Mouse (Mus musculus) left cerebral cortex, adult 18-20 months (tissue): ENCODE data around the gene Acot7. TPM values are rescaled to one million over a fixed set of nuclear protein-coding genes. Genes with fewer than 3 reads are reported as not detected.
A peak's percentile ranks its signal among the peaks of the same experiment; 100 is the strongest.
"Not testable (repeated sequence)": the region's sequence is repeated elsewhere in the genome, so short reads cannot be mapped to it uniquely, and the experiment has no call there.

Source experiments
- DNase-seq, 2 experiments: peaks; one replicate each; pipeline ENCODE4 v3.0.0; 2021 to 2022; ENCODE audit warnings: low spot score in 2 of 2, mixed read lengths in 1 of 2
- total RNA-seq, 2 experiments: library from RNA; stranded (reverse); gene quantifications; 2 replicates each; pipeline ENCODE4 v1.2.3; 2021

Gene Acot7
- total RNA-seq, 2 experiments from 2014 or later, result 328 to 345 TPM

DNA sequence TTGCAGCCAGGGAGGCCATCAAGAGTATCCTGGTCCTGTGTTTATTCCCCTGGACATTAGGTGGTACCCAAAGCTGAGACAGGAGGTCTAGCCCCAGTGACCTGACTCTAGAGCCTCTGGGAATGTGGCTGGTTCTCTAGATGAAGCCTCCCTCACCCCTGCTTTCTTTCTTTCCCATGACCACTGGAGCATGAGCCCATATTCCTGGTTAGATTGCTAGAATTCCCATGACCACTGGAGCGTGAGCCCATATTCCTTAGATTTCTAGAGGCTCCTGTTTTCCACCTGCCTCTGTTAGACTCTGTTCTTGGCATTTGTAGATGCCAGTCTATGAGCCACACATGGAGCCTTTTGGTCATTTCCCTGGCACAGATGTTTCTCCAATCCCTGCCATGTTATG is 24.5 kb downstream of the Acot7 start:
- DNase-seq, result no peak

DNA sequence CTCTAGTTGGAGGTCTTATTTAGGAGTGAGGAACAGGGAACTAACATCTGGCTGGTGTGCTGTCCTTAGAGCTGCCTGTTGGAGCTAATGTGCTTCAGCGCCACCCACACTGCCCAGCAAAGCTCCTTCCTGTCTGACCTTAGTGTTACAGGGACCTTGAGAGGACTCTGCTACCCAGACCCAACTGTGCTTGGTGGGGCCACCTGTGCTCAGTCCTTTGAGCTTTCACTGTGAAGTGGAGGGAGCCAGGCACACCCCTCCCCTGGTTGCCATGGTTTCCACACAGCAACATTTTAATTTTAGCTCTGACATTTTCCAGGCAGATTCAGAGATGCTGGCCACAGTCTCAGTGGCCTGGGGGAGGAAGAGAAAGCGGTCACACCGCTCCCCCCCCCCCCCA is 25.0 kb downstream of the Acot7 start:
- DNase-seq, result peak; percentile 46 to 61

DNA sequence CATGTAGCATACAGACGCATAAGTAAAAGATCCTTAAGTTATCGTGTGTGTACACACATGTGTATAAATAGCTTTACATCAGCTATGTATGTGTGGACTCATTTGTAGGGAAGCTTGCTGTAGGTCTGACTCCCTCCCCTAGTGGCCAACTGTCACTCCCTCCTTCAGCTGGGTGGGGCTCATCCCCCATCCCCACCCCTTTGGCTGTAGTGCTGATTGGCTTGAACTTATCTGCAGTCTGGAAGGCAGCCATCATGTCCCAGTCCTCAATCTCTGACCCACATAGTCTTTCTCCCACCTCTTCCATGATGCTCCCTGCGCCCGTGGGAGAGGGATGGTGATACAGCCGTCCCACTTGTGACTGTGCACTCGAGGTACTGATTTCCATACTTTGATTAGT is 26.7 kb downstream of the Acot7 start:
- no peak for DNase-seq

DNA sequence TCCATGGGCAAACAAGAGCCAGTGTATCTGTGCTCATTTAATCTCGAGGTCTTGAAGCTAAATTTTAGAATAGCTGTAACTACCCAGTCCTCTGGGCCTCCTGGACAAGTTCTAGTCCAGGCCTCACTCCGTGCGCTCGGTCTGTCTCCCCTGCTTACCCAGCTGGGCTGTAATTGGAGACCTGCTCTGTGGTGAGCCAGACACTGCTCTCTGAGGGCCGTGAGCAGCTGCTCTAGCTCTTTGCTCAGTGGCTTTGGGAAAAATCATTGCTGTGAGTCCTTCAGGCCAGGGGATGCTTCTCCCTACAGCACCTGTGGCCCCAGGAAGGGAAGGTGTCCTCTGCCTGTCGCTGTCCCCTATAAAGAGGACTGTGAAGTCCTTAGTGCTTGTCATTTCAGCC is 28.3 kb downstream of the Acot7 start:
- no peak for DNase-seq

DNA sequence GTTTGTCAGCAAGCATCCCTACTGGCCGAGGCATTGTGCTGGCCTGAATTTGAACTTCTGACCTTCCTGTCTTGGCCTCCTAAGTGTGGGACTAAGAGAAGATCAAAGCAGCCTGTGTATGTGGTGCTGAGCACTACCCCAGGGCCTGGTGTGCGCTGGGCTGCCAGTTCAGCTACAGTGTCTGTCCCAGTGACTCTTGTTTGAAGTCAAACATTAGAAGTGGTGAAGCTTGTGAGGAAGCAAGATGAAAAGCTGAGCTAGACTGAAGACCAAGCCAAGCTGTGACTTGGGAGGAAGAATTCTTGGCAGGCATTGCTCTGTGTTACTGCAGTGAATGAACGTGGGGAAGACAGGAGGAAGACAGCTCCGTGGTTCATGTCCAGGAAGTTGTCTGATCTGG is 31.7 kb downstream of the Acot7 start:
- DNase-seq, result no peak

DNA sequence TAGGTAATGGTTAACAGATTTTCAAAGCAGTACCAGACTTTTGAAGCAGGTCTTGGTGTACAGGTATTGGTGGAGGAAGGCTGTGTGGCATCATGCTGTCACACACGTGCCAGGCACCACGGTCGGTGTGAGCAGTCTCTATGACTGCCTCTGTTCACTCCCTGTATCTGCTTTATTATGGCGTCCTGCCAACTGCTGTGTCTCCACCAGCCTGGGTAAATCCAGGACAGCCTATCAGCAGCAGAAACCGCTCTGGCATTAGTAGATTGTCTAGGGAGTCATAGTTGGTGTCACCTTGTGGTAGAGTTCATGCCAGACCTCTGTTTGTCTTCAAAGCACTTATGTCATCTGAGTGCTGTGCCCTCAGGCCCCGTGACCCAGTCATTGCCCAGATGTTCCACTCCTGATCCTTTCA is 34.2 kb downstream of the Acot7 start:
- no peak for DNase-seq

DNA sequence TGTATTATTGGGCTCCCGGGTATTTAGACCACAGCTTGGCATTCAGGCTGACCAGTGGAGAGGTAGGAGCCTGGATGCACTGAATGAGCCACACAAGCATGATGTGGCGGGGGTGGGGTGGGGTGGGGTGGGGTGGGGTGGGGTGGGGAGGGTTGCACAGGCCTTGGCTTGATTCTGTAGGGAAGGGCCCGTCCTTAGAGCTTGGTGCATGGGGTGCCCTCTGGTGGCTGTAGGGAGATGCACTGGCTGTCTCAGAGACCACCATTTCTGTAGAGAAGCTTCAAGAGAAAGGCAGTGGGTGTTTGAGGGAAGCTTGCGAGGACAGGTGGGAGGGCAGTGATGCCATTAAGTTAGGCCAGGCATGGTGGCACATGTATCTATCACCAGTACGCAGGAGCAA is 34.6 kb downstream of the Acot7 start:
- DNase-seq, result peak; percentile 62 to 66

DNA sequence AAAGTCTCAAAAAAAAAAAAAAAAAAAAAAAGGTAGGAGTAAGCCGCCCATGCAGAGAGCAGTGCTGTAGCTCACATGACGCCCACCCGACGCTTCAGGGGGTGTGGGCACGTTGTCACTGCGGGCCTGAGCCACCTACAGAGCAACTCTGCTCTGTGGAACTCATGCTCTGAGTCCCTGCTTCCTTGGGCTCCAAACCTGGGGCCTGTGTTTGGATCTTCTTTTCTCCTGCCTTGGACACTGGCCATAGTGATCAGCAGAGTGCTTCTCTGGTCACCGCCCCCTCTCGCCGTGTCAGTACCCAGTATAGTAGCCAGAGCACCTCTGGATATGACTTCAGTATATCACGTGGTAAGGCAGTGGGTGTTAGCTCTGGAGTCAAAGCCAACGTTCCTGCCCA is 35.0 kb downstream of the Acot7 start:
- peak; percentile 38 to 53 for DNase-seq

DNA sequence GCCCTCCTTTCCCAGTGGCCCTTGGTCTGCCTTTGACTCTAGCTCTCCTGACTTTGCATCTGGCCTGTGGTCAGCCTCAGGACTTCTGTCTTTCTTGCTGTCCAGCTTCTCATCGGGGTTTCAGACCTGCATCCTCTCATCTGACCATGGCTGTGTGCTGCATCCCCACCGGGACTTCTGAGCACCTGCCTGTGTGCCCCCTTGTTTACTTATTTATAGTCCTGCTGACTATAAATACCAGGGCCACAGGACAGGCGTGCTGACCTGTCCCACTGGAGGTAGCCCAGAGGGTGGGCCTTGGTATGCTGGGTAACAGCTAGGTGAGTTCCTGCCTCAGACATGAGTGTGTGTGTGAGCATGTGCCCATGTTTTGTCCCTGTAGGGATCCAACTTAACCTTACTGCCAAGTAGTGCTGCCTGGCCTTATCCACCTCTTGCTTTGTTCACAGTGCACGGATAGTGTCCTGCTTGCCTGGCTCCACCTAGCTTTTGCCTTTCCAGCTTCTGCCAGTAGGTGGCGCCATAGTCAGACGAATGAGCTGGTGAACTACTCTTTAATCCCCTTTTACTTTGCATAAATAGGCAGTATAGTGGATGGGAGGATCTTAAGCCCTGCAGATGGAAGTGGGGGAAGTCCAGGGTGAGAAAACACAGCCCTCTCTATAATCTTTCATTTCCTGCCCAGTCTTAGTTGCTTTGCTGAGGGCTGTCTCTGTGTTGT is 36.0 kb downstream of the Acot7 start:
- peak; percentile 93 to 98 for DNase-seq

DNA sequence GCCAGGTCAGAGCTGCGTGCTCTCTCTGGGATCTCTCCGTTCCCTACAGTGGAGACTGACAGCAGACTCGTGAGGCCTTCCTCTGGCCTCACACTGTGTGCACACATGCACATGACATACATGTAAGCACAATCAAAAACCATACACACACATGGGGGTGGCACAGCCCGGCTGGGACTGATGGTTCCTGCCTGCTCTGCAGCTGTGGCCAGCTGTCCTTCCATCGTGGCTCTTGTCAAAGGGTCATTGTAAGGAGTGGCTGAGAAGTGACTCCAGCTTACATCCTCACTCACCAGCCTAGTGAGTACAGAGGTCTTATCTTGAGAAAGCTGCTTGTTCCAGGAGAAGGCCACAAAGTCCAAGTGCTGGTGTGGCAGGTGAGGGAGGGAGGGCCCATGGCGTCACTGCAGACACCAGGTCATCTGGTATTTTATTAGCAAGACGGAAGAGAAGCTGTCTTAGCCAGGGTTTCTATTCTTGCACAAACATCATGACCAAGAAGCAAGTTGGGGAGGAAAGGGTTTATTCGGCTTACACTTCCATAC is 37.0 kb downstream of the Acot7 start:
- DNase-seq, result no peak

DNA sequence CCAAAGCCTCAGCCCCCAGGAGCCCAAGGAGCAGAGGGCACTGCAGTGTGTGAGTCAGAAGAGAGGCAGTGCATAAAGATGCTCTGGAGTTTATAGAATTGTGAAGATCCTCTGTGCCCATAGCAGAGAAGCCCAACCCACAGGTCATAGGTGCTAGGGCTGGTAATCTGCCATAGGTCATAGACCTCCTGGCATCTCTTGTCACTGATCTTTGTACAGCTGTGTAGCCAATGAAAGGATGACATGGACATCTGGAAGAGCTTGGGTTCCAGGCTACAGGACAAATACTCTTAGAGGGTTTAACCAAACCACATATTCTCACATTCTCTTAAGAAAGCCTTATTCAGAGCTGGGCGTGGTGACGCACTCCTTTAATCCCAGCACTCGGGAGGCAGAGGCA is 41.7 kb downstream of the Acot7 start:
- DNase-seq, result no peak

DNA sequence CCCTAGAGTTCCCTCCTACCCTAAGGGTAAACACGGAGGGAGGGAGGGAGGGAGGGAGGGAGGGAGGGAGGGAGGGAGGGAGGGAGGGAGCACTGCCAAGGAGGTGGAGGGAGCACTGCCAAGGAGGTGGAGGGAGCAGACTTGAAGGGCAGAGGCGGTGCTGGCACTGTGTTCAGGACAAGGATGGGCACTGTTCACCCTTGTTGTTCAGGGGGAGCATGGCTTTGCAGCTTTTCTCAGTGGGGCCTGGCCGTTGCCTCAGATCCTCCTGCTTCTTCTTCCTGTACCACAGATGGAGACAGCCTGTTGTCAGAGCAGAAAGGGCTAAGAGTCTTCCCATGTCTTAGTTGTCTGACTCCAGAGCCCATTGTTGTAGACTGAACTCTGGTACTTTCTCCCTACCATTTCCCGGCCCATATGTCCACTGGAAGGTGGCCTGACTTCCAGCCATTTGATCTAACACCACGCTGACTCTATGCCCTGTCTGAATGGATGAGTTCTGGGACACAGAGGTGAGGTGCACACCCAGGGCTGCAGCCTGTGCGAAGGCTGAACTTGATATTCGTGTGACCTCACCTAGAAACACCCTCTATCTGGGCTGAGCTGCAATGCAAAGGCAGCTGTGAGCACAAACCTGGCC is 43.0 kb downstream of the Acot7 start:
- no peak for DNase-seq

DNA sequence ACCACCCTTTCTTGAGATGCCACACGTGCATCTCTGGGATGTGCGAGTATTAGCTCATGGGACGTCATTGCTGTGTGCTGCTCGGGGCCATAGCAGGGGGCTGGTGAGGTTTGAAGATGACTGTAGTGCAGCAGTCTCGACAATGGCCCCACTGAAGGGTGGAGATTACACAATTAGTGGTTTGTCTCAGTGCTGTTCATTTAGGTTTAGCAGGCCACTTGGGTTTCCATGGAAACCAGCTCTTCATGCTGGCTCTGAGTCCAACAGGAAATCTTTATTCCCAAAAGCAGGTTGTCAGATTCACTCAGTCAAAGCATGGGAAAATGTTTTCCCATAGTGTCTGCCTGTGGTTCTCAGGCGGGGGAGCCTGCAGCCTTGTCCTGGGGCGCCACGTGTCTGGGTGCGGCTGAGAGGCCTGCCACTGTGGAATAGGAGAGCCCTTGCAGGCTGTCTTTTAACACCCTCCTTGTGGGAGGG is 43.5 kb downstream of the Acot7 start:
- DNase-seq, result peak in 1 of 2 experiments; percentile 54

DNA sequence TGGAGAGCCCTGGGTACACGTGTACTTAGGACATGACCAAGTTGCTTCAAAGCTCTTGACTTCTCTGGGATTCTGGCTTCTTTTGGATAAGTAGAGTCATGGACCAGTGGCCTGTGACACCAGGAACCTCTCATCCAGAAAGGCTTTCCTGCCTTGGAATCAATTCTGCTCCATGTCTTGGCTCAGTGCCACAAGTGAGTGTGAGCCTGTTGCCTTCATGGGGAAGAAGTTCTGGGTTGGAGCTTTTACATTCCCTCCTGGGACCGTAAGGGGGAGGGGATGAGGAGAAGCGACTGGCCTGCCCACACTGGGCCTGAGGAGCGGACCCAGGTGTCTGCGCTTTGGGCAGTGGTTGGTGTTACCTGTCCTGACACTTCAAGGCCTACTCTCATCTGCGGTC is 44.2 kb downstream of the Acot7 start:
- no peak for DNase-seq

DNA sequence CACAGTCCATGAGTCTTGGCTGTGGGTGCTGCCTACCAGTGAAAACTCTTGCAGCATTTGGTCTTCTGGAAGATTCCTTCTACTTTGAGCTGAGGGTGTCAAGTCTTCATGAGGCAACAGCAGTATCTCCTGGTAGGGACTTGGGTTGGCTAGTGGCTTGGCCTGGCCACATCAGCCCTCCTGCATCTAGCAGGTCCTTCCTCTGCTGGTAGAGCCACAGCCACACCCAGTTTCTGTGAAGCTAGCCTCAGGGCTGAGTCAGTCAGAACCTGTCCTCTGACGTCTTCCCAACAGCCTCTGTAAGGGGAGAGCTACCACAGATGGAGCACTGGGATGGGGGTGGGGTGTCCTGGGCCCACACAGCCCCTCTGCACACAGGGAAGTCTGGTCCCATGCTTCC is 44.6 kb downstream of the Acot7 start:
- no peak for DNase-seq

DNA sequence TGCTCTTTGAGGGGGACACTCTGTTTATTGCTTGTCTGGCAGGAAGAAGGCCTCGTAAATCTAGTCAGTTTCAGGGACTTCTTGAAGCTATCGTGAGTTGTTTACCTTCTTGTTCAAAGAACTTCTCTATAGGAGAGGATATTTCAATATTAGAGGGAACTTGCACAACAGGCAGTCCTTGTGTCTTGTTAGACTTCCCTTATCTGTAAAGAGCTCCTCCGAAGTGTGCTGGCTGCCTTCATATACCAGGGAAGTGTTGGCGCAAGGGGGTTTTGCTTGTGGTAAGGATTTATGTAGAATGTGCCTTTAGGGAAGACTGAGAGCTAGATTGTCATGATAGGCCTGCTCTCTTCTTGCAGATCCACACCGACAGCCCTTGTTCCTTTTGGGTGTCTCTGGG is 46.2 kb downstream of the Acot7 start:
- DNase-seq, result no peak

DNA sequence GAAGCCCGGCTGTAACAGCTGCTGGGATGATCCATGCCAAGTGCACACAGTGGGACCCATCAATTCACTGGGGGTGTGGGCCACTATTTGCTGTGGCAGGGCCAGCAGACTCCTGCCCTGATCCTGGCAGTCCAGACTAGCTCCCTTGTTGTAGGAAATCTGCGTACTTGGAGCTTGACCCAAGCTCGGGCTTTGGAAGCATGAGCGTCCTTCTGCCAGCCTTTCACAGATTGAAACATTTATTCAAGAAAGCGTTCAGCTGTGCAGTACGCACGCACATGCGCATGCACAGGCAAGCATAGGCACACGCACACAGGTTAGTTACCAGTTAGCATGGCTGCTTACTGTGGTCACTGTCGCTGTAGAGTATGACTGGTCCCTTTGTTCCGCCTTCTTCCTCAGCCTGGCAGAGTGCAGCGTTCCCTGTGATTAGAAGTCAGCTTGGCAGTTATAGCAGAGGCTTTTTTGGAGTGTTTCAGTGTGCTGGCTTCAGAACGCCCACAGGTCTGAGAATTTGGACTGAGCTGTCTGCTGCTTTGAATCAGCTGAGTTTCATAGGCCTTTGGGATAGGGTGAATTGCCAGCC is 49.1 kb downstream of the Acot7 start:
- peak; percentile 60 to 83 for DNase-seq

DNA sequence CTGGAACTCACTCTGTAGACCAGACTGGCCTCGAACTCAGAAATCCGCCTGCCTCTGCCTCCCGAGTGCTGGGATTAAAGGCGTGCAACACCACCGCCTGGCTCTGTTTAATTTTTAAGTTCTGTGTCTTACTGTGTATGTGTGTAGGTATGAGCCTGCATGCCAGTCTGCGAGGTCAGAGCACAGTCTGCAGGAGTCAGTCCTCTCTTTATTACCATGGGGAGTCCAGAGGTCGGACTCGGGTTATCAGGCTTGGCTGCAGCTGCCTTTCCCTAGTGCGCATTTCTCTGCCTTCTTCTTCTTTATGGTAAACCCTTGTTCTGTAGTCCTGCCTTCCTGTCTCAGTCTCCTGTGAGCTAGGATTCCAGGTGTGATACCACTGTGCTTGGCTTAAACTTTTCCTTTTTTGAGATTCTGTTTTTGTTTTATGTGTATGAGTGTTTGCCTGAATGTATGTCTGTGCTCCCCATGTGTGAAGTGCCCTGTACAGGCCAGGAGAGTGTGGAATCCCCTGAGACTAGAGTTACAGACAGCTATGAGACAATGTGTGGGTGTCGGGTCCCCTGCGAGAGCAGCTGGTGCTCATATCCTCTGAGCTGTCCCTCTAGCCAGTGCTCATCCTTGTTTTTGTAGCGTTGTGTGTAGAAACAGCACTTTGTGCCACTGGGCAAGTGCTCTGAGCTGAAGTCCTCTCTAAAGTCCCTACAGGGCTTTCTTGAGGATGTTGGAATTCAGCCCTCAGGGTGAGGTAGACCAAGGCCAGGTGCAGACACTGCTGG is 50.0 kb downstream of the Acot7 start:
- no peak for DNase-seq

DNA sequence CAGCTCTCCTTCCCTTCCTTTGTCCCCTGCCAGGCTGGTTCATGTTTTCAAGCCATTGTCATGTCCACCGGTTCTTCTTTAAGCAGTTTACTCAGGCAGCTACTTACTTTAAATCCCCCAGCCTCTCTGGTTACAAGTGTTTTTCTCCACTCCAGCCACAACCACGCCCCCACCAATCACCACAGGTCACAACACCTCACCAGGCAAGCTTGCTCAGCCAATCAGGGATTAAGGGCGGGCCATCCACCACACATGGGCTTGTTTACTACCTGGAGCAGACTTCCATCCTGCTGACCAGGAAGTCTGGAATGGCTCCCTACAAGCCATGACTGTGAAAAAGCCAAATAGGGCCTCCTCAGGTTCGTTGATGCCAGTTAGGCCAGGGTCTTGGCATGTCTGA is 52.4 kb downstream of the Acot7 start:
- DNase-seq, result not testable (repeated sequence)

DNA sequence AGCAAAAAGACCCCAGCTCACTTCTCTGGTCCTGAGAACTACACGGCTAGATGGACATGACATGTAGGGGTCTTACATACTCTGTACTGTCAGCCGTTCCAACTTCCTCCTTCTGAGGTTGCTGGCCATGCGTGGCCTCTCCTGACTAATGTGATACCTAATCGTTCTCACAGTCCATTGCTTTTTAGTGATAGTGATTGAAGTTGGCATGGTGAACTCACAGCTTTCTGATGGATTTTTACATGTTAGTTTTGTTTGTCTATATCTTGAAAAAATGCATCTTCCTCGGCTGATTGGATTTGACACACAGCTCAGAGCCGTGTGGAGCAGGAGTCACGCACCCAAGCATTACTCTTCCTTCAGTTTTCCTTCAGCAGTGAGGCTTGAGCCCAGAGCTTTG is 53.4 kb downstream of the Acot7 start:
- no peak for DNase-seq

DNA sequence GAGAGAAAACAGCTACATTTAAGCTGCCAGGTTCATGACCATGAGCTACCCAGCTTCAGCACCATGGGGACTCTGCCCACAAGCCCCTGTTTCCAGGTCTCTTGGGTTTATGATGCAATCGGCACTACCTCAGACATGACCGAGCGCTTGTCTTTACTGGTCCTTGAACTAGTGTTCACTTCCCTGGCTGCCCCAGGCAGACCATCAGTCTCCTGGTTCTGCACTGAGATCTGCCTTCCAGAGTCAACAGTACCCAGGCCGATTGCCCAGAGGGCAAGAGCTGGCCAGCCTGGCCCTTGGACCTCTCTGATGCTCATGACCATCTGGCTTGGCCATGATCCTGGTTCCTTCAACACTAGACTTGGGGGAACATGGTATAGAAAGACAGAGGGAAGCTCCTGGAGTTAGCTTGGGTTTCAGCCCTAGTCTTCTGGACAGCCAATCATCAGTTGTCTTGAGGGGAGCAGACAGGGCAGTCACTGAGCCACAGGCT is 54.5 kb downstream of the Acot7 start:
- no peak for DNase-seq
